Mouse (Mus musculus) lung, embryonic 16.5 days (tissue): ENCODE data around the gene Rarres2. TPM values are rescaled to one million over a fixed set of nuclear protein-coding genes. Genes with fewer than 3 reads are reported as not detected.

Source experiments
- ATAC-seq: fragments of 200-750 bp; cut with Nextera tagmentation; 2 replicates; pipeline ENCODE4 v1.8.0; 2017; ENCODE audit warnings: low read depth, mild to moderate bottlenecking, moderate library complexity
- H3K27ac ChIP-seq: fragments of 300-500 bp; sonication (generic); 2 replicates; pipeline ENCODE4 v1.5.1; 2014; ENCODE audit warnings: mild to moderate bottlenecking, control low read depth, low read length
- H3K27me3 ChIP-seq: fragments of 300-500 bp; sonication (generic); 2 replicates; pipeline ENCODE4 v1.6.1; 2014; ENCODE audit warnings: low read depth, low read length, mixed read lengths; ENCODE audit not compliant: control insufficient read depth, insufficient read depth
- H3K36me3 ChIP-seq: fragments of 300-500 bp; sonication (generic); 2 replicates; pipeline ENCODE4 v1.6.1; 2014; ENCODE audit warnings: low read length; ENCODE audit not compliant: control insufficient read depth, insufficient read depth
- H3K4me1 ChIP-seq: fragments of 300-500 bp; sonication (generic); replicated peaks from 2 replicates; pipeline ENCODE4 v1.6.1; 2014; ENCODE audit warnings: low read length, mixed read lengths; ENCODE audit not compliant: control insufficient read depth, insufficient read depth
- H3K4me2 ChIP-seq: fragments of 300-500 bp; sonication (generic); 2 replicates; pipeline ENCODE4 v1.6.1; 2014; ENCODE audit warnings: low read depth, low read length, control low read depth
- H3K4me3 ChIP-seq: fragments of 300-500 bp; sonication (generic); 2 replicates; pipeline ENCODE4 v1.5.1; 2014; ENCODE audit warnings: mild to moderate bottlenecking, low read length, control low read depth
- H3K9ac ChIP-seq: fragments of 300-500 bp; sonication (generic); 2 replicates; pipeline ENCODE4 v1.6.1; 2014; ENCODE audit warnings: low read length, control low read depth
- H3K9me3 ChIP-seq: fragments of 300-500 bp; sonication (generic); 2 replicates; pipeline ENCODE4 v1.6.1; 2016; ENCODE audit warnings: low read length; ENCODE audit not compliant: control insufficient read depth
- WGBS: fragments of 180-500 bp; shearing (Covaris S2); extraction: QIAGEN DNeasy Blood & Tissue Kit; methylation state at CpG from one replicate; pipeline ENCODE4 v1.1.7; 2014; 5-methylcytosine and 5-hydroxymethylcytosine counted together
- polyA plus RNA-seq: library from polyadenylated mRNA; unstranded; fragments of >200 nt; fragmentation: Nextera tagmentation; extraction: Ambion mirVana; gene quantifications from 2 replicates; pipeline ENCODE4 v1.2.1, GENCODE M21; 2015

The Rarres2 gene
- polyA plus RNA-seq, 1 experiment from 2014 or later: 101 TPM

GRCm38 (mm10) chr6:48548314-48548713 lies 24.3 kb downstream of the Rarres2 start:
- H3K9ac ChIP-seq: no peak overlapping the region
- H3K4me1 ChIP-seq: no peaks in the 10 kb centered on the region
- ATAC-seq: no peak
- no peak overlapping the region for H3K4me2 ChIP-seq
- H3K27ac ChIP-seq: no peak overlapping the region
- 78% methylated on average over 6 of the region's 6 CpGs for WGBS
- H3K4me3 ChIP-seq: no peak overlapping the region
- H3K9me3 ChIP-seq: no peaks in the 10 kb centered on the region
- H3K27me3 ChIP-seq: no peaks in the 10 kb centered on the region
- H3K36me3 ChIP-seq: no peaks in the 10 kb centered on the region

GRCm38 (mm10) chr6:48546858-48547257 lies 25.7 kb downstream of the Rarres2 start:
- Histone ChIP-seq H3K4me3 (no peak overlapping the region), H3K27ac (no peak overlapping the region), H3K4me1 (peaks cover 6% of the 10 kb centered on the region), H3K4me2 (no peak overlapping the region), H3K9me3 (no peaks in the 10 kb centered on the region), H3K9ac (no peak overlapping the region), H3K36me3 (no peaks in the 10 kb centered on the region), H3K27me3 (no peaks in the 10 kb centered on the region)
- 41% methylated on average over 4 of the region's 4 CpGs for WGBS
- ATAC-seq: no peak

- no peak overlapping the region for H3K27ac ChIP-seq
- no peak overlapping the region for H3K9ac ChIP-seq
- 44% methylated on average over 1 of the region's 1 CpGs for whole genome bisulfite sequencing
- peaks cover 12% of the 10 kb centered on the region for H3K4me1 ChIP-seq
- no peaks in the 10 kb centered on the region for H3K9me3 ChIP-seq
- no peaks in the 10 kb centered on the region for H3K36me3 ChIP-seq
- H3K27me3 ChIP-seq: no peaks in the 10 kb centered on the region
- no peak overlapping the region for H3K4me2 ChIP-seq
- no peak overlapping the region for H3K4me3 ChIP-seq
- ATAC-seq: no peak
Observed at GRCm38 (mm10) chr6:48546271-48546670, 26.3 kb downstream of the Rarres2 start.

GRCm38 (mm10) chr6:48545251-48545650 lies 27.3 kb downstream of the Rarres2 start:
- Histone ChIP-seq H3K4me2 (no peak overlapping the region), H3K9me3 (no peaks in the 10 kb centered on the region), H3K27me3 (no peaks in the 10 kb centered on the region), H3K4me3 (no peak overlapping the region), H3K27ac (no peak overlapping the region), H3K4me1 (peaks cover 13% of the 10 kb centered on the region), H3K36me3 (no peaks in the 10 kb centered on the region), H3K9ac (no peak overlapping the region)
- 66% methylated on average over 5 of the region's 5 CpGs for WGBS
- ATAC-seq: no peak

GRCm38 (mm10) chr6:48542631-48543030 lies 30.0 kb downstream of the Rarres2 start:
- H3K9me3 ChIP-seq: no peaks in the 10 kb centered on the region
- H3K4me3 ChIP-seq: no peak overlapping the region
- H3K27me3 ChIP-seq: no peaks in the 10 kb centered on the region
- peaks cover 13% of the 10 kb centered on the region for H3K4me1 ChIP-seq
- WGBS: 82% methylated on average over 3 of the region's 3 CpGs
- H3K27ac ChIP-seq: peak overlapping the region; percentile 43; the same call in 1 of the 2 replicates
- H3K36me3 ChIP-seq: no peaks in the 10 kb centered on the region
- H3K4me2 ChIP-seq: no peak overlapping the region
- ATAC-seq: no peak
- H3K9ac ChIP-seq: no peak overlapping the region

- Histone ChIP-seq H3K36me3 (no peaks in the 10 kb centered on the region), H3K4me3 (no peak overlapping the region), H3K27ac (peak overlapping the region; percentile 43), H3K4me2 (no peak overlapping the region), H3K9ac (no peak overlapping the region), H3K4me1 (peaks cover 13% of the 10 kb centered on the region), H3K27me3 (no peaks in the 10 kb centered on the region), H3K9me3 (no peaks in the 10 kb centered on the region)
- WGBS: 22% methylated on average over 7 of the region's 7 CpGs
- peak; percentile 31; the same call in 1 of the 2 replicates for ATAC-seq
Observed at GRCm38 (mm10) chr6:48541560-48542450, 30.8 kb downstream of the Rarres2 start.

- Histone ChIP-seq H3K36me3 (no peaks in the 10 kb centered on the region), H3K4me3 (no peak overlapping the region), H3K4me2 (no peak overlapping the region), H3K27me3 (no peaks in the 10 kb centered on the region), H3K27ac (no peak overlapping the region), H3K9ac (no peak overlapping the region), H3K9me3 (no peaks in the 10 kb centered on the region), H3K4me1 (peaks cover 13% of the 10 kb centered on the region)
- no peak for ATAC-seq
- WGBS: 40% methylated on average over 3 of the region's 3 CpGs
Observed at GRCm38 (mm10) chr6:48540721-48541120, 31.9 kb downstream of the Rarres2 start.

- no peak for ATAC-seq
- no peaks in the 10 kb centered on the region for H3K27me3 ChIP-seq
- H3K36me3 ChIP-seq: no peaks in the 10 kb centered on the region
- H3K4me2 ChIP-seq: no peak overlapping the region
- H3K4me3 ChIP-seq: no peak overlapping the region
- H3K4me1 ChIP-seq: peaks cover 13% of the 10 kb centered on the region
- H3K9ac ChIP-seq: no peak overlapping the region
- 68% methylated on average over 5 of the region's 5 CpGs for WGBS
- no peak overlapping the region for H3K27ac ChIP-seq
- H3K9me3 ChIP-seq: no peaks in the 10 kb centered on the region
Observed at GRCm38 (mm10) chr6:48539860-48540259, 32.7 kb downstream of the Rarres2 start.

- 71% methylated on average over 5 of the region's 5 CpGs for WGBS
- ATAC-seq: no peak
Observed at GRCm38 (mm10) chr6:48538841-48539737, 33.5 kb downstream of the Rarres2 start.

More at GRCm38 (mm10) chr6:48538841-48539737, 33.5 kb downstream of the Rarres2 start:
- Histone ChIP-seq H3K4me3 (no peak overlapping the region), H3K9me3 (no peaks in the 10 kb centered on the region), H3K9ac (no peak overlapping the region), H3K4me2 (no peak overlapping the region), H3K4me1 (peaks cover 13% of the 10 kb centered on the region), H3K36me3 (no peaks in the 10 kb centered on the region), H3K27me3 (no peaks in the 10 kb centered on the region), H3K27ac (no peak overlapping the region)
